Mouse (Mus musculus) yolk sac, embryonic 10.5 days (tissue): Measurements from ENCODE around the gene Kcnj12.

Source experiments
- DNase-seq: peaks from one replicate; pipeline ENCODE4 v3.0.0-alpha.2; 2017; ENCODE audit warnings: low spot score

Kcnj12 gene

DNA sequence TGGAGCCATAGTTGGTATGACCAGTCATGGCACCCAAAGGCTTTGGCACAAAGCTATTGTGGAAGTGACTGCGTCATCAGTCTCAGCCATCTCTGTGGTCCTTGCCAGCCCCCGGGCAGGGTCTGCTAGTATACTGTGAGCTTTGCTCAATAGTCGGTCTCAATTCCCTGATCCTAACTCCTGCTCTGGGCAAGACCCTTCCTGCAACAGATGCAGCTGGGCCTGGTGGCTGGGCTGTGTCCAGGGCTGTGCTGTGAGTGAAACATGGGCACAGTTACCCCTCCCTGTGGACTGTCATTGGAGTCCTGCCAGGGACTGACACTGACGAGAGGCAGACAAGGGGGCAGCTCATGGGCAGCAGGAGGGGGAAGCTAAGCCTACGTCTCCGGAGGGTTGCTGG is 2.6 kb downstream of the Kcnj12 start:
- DNase-seq, result no peak

GRCm38 (mm10) chr11:61025594-61025993 is 3.2 kb downstream of the Kcnj12 start:
- DNase-seq, result no peak

GRCm38 (mm10) chr11:61026381-61026780 is 4.0 kb downstream of the Kcnj12 start:
- no peak for DNase-seq

DNA sequence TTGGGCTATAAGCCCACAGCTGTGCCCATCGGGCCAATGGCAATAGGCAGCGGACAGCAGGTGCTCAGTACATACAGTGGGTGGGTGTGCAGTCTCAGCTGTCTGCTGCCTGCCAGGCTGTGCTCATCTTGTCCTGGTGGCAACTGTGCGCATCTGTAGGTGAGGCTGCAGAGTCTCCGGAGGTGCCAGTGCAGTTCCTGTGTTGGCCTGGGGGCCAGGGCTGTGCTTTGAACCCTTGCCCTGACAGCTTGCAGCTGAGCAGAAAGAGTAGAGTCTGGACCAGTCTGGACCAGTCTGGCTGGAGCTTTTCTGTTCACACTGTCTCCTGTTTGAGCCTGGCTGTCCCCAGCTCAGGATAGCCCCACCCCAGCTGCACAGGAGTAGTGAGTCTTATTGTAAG is 4.8 kb downstream of the Kcnj12 start:
- DNase-seq, result no peak

- DNase-seq, result peak; percentile 37
These were observed 6.0 kb downstream of the Kcnj12 start for GRCm38 (mm10) chr11:61028211-61028950.

DNA sequence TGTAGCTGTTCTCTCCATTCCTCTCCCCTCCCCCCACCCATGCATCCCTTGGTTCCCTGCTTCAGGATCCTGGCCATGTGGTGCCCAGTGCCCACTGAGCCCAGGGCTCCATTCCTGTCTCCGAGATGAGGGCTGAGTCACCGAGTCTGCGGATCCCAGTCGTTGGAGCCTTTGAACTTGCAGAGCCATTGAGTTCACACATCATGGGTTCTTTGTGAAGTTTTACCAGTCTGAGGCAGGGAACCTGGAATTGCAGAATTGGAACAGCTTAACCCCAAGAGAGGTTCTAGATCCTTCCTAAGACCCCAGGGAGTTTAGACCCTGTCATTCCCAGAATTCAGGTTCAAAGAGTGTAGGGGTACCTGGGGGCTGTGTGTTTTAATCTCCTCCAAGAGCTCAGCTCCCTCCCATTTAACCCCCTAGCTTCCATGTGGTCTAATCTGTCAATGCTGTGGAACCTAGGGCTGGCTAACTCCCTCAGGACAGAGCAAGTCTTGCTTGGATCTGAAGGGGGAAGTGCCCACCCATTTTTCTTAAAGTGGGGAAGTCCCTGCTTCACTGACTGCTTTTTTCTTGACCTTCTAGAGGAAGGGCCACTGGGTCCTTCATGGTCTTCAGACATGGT is 6.9 kb downstream of the Kcnj12 start:
- no peak for DNase-seq

- DNase-seq, result no peak
These were observed 7.7 kb downstream of the Kcnj12 start for GRCm38 (mm10) chr11:61029864-61030595.

GRCm38 (mm10) chr11:61031137-61031536 is 8.8 kb downstream of the Kcnj12 start:
- no peak for DNase-seq

DNA sequence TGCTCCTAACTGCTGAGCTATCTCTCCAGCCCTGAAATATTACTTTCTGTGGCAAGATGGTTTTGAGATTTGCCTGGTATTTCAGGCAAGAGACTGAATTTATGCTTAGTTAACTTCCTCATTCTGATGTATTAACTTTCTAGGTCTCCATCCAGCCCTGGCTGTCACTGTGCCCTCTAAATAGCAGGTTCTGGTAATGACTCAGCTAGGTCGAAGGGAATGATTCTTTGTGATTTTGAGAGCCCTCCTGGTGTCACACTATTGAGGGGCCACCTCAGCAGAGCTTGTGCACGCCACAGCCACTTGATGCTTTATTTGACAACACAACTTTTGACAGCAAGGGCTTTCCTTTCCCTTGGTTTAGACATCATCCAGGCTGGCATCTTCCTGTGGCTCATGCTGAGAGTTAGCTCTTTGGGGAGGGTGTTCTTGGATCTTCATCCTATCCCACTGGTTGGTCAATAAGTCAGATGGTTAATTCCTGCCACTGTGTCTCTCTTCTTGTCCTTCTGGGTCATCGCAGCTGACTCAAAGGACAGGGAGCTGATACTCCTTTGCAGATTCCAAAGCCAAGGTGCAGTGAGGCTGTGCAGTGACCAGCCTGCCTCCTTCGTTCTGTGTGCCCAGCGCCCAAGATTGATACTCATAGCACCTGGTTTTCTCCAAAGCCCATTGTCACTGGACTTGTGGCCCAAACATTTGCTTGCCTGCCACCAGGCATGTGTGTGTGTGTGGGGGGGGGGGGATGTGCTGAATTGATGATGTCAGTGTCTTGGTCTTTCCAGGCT is 9.5 kb downstream of the Kcnj12 start:
- DNase-seq, result no peak

GRCm38 (mm10) chr11:61032481-61032880 is 10.1 kb downstream of the Kcnj12 start:
- no peak for DNase-seq

DNA sequence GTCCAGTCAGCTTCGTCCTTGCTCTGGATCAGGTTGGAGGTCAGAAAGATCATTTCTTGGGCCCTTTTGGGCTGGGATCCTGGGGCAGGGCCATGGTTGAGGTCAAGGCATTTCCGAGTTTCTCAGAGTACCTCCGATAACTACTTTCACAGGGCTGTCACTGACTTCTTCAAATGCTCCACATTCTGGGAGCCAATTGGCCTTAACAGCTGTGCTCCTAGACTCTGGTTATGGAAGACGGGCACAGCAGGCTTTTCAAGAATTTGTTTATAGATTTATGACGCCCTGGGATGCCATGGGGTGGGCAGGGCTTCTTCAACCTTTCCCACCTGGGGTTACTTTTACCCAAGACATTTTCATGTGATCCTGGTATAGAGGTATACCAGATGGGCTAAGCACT is 10.8 kb downstream of the Kcnj12 start:
- DNase-seq, result no peak

DNA sequence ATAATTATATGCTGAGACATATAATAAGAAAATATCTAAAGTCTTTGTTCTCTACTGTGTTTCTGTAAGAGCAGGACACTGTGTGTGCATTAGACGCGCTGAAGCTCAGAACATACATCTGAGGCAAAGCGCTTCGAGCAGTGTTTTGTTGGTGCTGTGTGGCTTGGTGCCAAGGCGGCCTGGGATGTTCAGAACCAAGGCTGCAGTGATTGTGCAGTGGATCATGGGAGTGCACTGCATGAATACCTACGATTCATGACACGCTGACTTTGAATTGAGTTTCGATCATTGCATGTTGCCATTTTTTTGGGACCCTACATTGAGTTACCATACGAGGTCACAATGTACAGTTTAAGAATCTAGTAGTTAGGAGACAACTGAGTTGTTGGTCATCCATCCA is 14.3 kb downstream of the Kcnj12 start:
- DNase-seq, result no peak

DNA sequence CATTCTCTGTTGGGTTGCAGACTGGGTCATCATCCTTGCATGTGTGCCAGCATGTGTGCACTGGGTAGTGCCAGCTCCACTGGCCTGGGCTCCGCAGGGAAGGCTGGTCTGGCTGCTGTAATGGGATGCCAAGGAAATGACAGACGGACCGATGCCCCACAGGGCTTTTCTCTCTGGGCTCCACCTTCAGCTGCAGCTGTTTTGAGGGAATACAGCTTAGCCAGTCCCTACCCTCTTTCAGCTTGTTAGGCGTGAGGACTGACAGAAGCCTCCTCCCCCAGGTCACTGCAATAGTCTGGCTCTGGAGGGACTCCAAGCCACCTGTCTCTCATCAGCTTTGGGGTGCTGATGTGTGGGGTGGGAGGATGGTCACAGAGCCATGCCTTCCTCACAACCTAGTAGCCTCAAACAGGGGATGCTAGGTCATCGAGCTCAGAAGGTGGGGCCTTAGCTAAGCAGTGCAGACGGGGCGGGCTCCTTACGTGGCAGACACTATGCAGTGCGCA is 16.0 kb downstream of the Kcnj12 start:
- DNase-seq, result no peak

DNA sequence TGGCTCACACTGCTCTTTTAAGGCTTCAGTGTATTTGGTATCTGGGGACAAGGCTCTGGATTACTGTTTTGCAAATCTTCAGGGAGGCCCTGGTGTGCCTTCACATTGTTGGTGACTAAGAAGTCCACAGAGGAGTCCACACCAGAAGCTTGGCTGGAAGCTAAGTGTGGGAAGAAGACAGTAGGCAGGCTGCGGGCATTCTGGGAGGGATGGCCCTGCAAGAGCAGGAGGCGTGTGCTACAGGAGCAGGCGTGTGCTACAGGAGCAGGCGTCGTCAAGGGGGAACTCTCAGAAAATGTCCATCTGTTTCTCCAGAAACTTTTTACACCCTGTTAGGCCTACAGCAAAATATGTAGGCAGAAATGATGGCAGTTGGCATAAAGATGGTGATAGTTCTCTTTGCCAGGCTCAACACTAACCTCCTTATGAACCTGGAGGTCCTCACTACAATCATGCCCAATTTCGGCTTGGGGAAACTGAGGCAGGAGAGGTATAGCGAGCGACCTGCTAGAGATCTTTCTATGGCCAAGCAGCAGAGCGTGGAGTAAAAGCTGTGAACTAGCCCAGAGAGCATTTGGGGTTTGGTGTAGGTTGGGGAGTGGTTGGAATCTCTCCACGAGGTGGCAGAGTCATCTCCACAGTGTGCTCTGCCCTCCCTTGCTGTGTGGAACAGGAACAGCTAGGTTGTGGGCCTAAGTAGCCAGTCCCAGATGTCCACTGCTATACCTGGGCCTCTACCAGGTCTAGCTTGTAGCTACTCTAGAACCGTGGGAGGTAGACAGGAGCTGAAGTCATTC is 18.7 kb downstream of the Kcnj12 start:
- no peak for DNase-seq

DNA sequence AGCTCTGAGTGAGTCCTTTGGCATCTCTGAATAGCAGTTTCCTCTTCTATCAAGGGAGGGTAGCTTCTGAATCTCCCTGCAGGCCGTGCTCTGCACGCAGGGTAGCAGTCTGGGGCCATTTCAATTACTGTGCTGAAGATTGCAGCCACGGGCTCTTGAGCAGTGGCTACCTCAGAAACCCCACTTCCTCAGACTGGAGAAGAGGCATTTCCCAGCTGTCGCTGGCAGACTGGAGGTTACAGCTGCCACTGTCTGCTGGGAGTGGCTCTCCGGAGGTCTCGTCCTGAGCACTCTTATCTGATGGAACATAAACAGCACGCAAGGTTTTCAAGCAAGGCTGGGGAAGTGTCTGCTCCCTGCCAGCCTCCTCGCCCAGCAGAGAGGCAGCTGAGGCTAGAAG is 20.2 kb downstream of the Kcnj12 start:
- DNase-seq, result peak; percentile 17

GRCm38 (mm10) chr11:61043055-61043992 is 21.0 kb downstream of the Kcnj12 start:
- DNase-seq, result no peak

DNA sequence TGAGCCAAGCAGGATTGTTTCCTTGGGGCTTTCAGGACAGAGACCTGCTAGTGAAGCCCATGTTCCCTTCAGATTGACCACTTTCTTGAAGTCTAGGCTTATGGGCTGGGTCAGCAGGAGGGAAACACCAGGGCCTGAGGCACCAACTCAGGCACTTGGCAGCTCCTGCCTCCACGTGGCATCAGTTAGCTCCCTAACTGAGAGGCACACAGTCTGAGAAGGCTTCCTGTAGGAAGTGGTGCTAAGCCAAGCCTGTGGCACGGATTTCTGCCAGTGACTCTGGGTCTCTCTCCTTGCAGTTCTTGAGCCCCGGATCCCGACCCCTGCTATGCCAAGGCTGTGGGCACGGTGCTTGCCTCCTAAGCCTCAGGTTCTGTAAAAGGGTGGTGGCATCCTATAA is 22.4 kb downstream of the Kcnj12 start:
- no peak for DNase-seq

- DNase-seq, result no peak
These were observed 25.1 kb downstream of the Kcnj12 start for GRCm38 (mm10) chr11:61047441-61047840.

- DNase-seq, result no peak
These were observed 28.8 kb downstream of the Kcnj12 start for GRCm38 (mm10) chr11:61051151-61051550.

- DNase-seq, result no peak
These were observed 34.5 kb downstream of the Kcnj12 start for GRCm38 (mm10) chr11:61056871-61057270.
